Mouse (Mus musculus) layer of hippocampus, adult 8-10 months (tissue): ENCODE measurements at regions not wholly inside any gene's neighbourhood (a gene's known extent, or its start where the extent isn't known, plus 50 kb on each side); places are given as distances from the start of the nearest gene placed in this dataset.

Experiments
- DNase-seq, 2 experiments: peaks; one replicate each; pipeline ENCODE4 v3.0.0; 2022; ENCODE audit warnings: low spot score in 2 of 2

- no peak for DNase-seq
These were observed 53.0 kb upstream of the Cplx2 start for GRCm38 (mm10) chr13:54318161-54318560.

- no peak for DNase-seq
These were observed 52.5 kb upstream of the Cplx2 start for GRCm38 (mm10) chr13:54318601-54319000.

- DNase-seq: no peak
These were observed 50.9 kb upstream of the Cplx2 start for GRCm38 (mm10) chr13:54320212-54320611.

- DNase-seq: no peak
These were observed 50.1 kb upstream of the Cplx2 start for GRCm38 (mm10) chr13:54321011-54321410.
